Mouse (Mus musculus): ENCODE results near the gene Ms4a4c. TPM values are rescaled to one million over a fixed set of nuclear protein-coding genes. Genes with fewer than 3 reads are reported as not detected.

Ms4a4c gene
- polyA plus RNA-seq, 1 experiment: not detected

DNA sequence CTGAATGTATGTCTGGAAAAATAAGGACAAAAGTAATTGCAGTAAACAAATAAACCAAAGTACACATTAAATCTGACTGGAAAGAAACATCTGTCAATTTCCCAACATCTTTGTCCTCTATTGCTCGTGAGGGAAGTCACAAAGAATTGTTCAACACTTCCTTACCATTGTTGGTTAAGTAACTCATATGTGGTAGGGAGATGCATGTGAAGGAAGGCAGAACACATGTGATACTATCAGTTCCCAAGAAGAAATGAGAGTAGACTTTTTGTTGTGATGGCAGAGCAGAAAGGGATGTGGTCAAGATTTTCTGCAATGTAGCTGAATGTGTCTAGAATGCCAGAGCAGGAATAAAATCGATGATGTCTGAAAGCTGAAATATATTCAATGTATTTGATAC lies 28.2 kb upstream of the Ms4a4c start:
- H3K36me3 ChIP-seq (ENCODE audit: control insufficient read depth, insufficient read depth): no peaks in the 10 kb centered on the region
- no peaks in the 10 kb centered on the region for H3K79me2 ChIP-seq (ENCODE audit: control insufficient read depth, insufficient read depth)
- H3K79me3 ChIP-seq (ENCODE audit: low read depth): no peaks in the 10 kb centered on the region
- H3K27me3 ChIP-seq (ENCODE audit: control insufficient read depth, insufficient read depth, insufficient read length): no peaks in the 10 kb centered on the region
- H3ac ChIP-seq (ENCODE audit: control insufficient read depth, insufficient read length, low read depth): no peak overlapping the region
- H3K4me3 ChIP-seq (ENCODE audit: insufficient read depth, poor library complexity, severe bottlenecking): no peak overlapping the region
- no peak for TF ChIP-seq FOSL1 (IDR thresholded peaks at IDR 0.05; ENCODE audit: insufficient read depth, low read length, poor library complexity, severe bottlenecking)
- no peak for TF ChIP-seq CEBPB (IDR thresholded peaks at IDR 0.05; ENCODE audit: low read depth)
- no peak for TF ChIP-seq MAX (IDR thresholded peaks at IDR 0.05)
- no peak for TF ChIP-seq USF1 (IDR thresholded peaks at IDR 0.05; ENCODE audit: low read depth)

DNA sequence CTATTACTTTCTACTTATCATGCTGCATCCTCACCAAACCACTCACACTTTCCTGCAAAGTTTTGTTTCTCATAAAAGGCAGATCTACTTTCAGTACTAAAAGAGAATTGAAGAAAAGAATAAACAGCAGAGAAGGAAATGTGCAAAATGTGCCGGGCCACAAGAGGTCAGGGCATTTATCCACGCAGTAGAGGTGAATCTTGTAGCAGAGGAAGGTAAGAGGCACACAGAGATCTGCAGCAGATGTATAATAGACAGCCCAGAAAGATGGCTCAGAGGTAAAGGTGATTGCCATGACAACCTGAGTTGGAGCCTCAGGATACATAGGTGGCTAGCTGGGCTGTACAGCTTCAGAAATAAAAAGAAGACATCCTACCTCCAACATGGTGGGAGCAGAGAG lies 17.5 kb upstream of the Ms4a4c start:
- no peak overlapping the region for H3K4me3 ChIP-seq (ENCODE audit: insufficient read depth, poor library complexity, severe bottlenecking)
- no peak for TF ChIP-seq CEBPB (IDR thresholded peaks at IDR 0.05; ENCODE audit: low read depth)
- TF ChIP-seq CTCF (IDR thresholded peaks at IDR 0.05; ENCODE audit: control insufficient read depth, insufficient read depth, insufficient read length): no peak
- no peak for TF ChIP-seq MAX (IDR thresholded peaks at IDR 0.05)
- no peak for TF ChIP-seq MYOD1 (IDR thresholded peaks at IDR 0.05; ENCODE audit: control insufficient read depth, insufficient read length, low read depth)
- TF ChIP-seq USF1 (IDR thresholded peaks at IDR 0.05; ENCODE audit: low read depth): no peak
- no peak for TF ChIP-seq MYOG (IDR thresholded peaks at IDR 0.05; ENCODE audit: control insufficient read depth, extremely low read depth, insufficient read length)
- TF ChIP-seq FOSL1 (IDR thresholded peaks at IDR 0.05; ENCODE audit: insufficient read depth, low read length, poor library complexity, severe bottlenecking): no peak

DNA sequence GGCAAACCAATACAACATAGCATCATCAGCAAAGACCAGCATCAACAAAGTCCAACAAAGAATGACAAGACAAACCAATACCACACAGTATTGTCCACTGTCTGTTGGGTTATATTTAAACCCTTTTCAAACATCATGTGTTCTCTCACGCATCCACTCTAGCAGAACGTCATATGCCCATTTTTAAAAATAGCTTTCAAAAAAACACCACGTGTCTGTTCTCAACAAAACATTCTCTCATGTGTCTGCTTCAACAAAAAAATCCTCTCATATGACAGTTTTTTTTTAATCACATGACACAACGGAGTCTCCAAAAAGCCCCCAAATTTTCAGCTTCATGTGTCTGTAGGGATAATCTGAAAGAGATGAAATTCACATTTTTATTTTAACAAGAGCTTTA lies 16.9 kb upstream of the Ms4a4c start:
- TF ChIP-seq MYOG (IDR thresholded peaks at IDR 0.05; ENCODE audit: control insufficient read depth, extremely low read depth, insufficient read length) (no peak), FOSL1 (IDR thresholded peaks at IDR 0.05; ENCODE audit: insufficient read depth, low read length, poor library complexity, severe bottlenecking) (no peak), CEBPB (IDR thresholded peaks at IDR 0.05; ENCODE audit: low read depth) (no peak), CTCF (IDR thresholded peaks at IDR 0.05; ENCODE audit: control insufficient read depth, insufficient read depth, insufficient read length) (no peak), USF1 (IDR thresholded peaks at IDR 0.05; ENCODE audit: low read depth) (no peak), MYOD1 (IDR thresholded peaks at IDR 0.05; ENCODE audit: control insufficient read depth, insufficient read length, low read depth) (no peak), MAX (IDR thresholded peaks at IDR 0.05) (no peak)
- no peaks in the 10 kb centered on the region for H3K79me2 ChIP-seq (ENCODE audit: control insufficient read depth, insufficient read depth)
- no peak overlapping the region for H3ac ChIP-seq (ENCODE audit: control insufficient read depth, insufficient read length, low read depth)
- no peaks in the 10 kb centered on the region for H3K36me3 ChIP-seq (ENCODE audit: control insufficient read depth, insufficient read depth)
- no peaks in the 10 kb centered on the region for H3K27me3 ChIP-seq (ENCODE audit: control insufficient read depth, insufficient read depth, insufficient read length)
- H3K4me3 ChIP-seq (ENCODE audit: insufficient read depth, poor library complexity, severe bottlenecking): no peak overlapping the region
- H3K79me3 ChIP-seq (ENCODE audit: low read depth): no peaks in the 10 kb centered on the region

More for the DNA sequence above, 17.5 kb upstream of the Ms4a4c start:
- H3ac ChIP-seq (ENCODE audit: control insufficient read depth, insufficient read length, low read depth): no peak overlapping the region
- H3K27me3 ChIP-seq (ENCODE audit: control insufficient read depth, insufficient read depth, insufficient read length): no peaks in the 10 kb centered on the region
- no peaks in the 10 kb centered on the region for H3K79me2 ChIP-seq (ENCODE audit: control insufficient read depth, insufficient read depth)
- no peaks in the 10 kb centered on the region for H3K79me3 ChIP-seq (ENCODE audit: low read depth)
- H3K36me3 ChIP-seq (ENCODE audit: control insufficient read depth, insufficient read depth): no peaks in the 10 kb centered on the region

DNA sequence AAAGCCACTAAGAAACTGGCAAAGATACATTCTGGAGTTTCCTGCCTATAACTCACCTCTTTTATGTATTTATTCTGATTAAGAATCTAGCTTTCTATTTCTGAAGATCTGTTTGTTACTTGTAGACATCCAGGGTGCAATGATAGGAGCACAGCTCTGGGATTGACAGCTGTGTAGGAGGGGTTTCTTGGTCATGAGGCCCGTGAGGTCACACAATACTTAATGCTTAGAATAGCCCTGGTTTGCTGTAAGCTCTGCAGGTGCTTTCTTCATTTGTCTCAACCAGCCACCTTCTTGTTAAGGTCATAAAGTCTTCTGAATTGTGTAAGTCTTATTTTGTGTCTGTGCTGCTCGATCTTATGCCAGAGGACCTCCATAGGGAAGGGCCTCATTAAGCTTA lies 15.6 kb upstream of the Ms4a4c start:
- TF ChIP-seq CTCF (IDR thresholded peaks at IDR 0.05; ENCODE audit: control insufficient read depth, insufficient read depth, insufficient read length) (no peak), USF1 (IDR thresholded peaks at IDR 0.05; ENCODE audit: low read depth) (no peak), FOSL1 (IDR thresholded peaks at IDR 0.05; ENCODE audit: insufficient read depth, low read length, poor library complexity, severe bottlenecking) (no peak), MYOD1 (IDR thresholded peaks at IDR 0.05; ENCODE audit: control insufficient read depth, insufficient read length, low read depth) (no peak), MAX (IDR thresholded peaks at IDR 0.05) (no peak), MYOG (IDR thresholded peaks at IDR 0.05; ENCODE audit: control insufficient read depth, extremely low read depth, insufficient read length) (no peak), CEBPB (IDR thresholded peaks at IDR 0.05; ENCODE audit: low read depth) (no peak)
- H3K27me3 ChIP-seq (ENCODE audit: control insufficient read depth, insufficient read depth, insufficient read length): no peaks in the 10 kb centered on the region

DNA sequence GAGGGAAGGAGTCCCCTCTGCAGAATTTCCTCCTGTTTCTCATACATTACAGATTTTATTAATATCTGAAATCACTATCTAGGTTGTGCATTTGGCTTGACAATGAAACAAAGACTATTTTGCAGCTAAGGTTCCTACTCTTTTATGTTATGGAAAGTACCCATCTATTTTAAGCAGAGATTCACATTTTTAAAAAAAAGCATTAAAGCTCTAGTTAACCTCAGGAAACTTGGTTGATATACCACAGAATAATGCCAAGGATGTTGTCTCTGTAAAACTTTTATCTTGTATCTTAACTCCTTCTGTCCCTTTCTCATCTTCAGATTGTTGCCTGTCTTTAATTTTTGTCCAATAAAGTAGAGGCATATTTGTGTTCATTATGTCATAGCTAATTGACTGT lies 8.8 kb upstream of the Ms4a4c start:
- no peak for TF ChIP-seq MYOG (IDR thresholded peaks at IDR 0.05; ENCODE audit: control insufficient read depth, extremely low read depth, insufficient read length)
- TF ChIP-seq USF1 (IDR thresholded peaks at IDR 0.05; ENCODE audit: low read depth): no peak
- TF ChIP-seq CEBPB (IDR thresholded peaks at IDR 0.05; ENCODE audit: low read depth): no peak
- TF ChIP-seq CTCF (IDR thresholded peaks at IDR 0.05; ENCODE audit: control insufficient read depth, insufficient read depth, insufficient read length): no peak
- TF ChIP-seq FOSL1 (IDR thresholded peaks at IDR 0.05; ENCODE audit: insufficient read depth, low read length, poor library complexity, severe bottlenecking): no peak
- no peak for TF ChIP-seq MAX (IDR thresholded peaks at IDR 0.05)
- no peak for TF ChIP-seq MYOD1 (IDR thresholded peaks at IDR 0.05; ENCODE audit: control insufficient read depth, insufficient read length, low read depth)
- Histone ChIP-seq H3K79me2 (ENCODE audit: control insufficient read depth, insufficient read depth) (no peaks in the 10 kb centered on the region), H3K4me3 (ENCODE audit: insufficient read depth, poor library complexity, severe bottlenecking) (no peak overlapping the region), H3K27me3 (ENCODE audit: control insufficient read depth, insufficient read depth, insufficient read length) (no peaks in the 10 kb centered on the region), H3K36me3 (ENCODE audit: control insufficient read depth, insufficient read depth) (no peaks in the 10 kb centered on the region), H3K79me3 (ENCODE audit: low read depth) (no peaks in the 10 kb centered on the region), H3ac (ENCODE audit: control insufficient read depth, insufficient read length, low read depth) (no peak overlapping the region)

More for the DNA sequence above, 15.6 kb upstream of the Ms4a4c start:
- Histone ChIP-seq H3K79me3 (ENCODE audit: low read depth) (no peaks in the 10 kb centered on the region), H3K36me3 (ENCODE audit: control insufficient read depth, insufficient read depth) (no peaks in the 10 kb centered on the region), H3ac (ENCODE audit: control insufficient read depth, insufficient read length, low read depth) (no peak overlapping the region), H3K79me2 (ENCODE audit: control insufficient read depth, insufficient read depth) (no peaks in the 10 kb centered on the region), H3K4me3 (ENCODE audit: insufficient read depth, poor library complexity, severe bottlenecking) (no peak overlapping the region)

DNA sequence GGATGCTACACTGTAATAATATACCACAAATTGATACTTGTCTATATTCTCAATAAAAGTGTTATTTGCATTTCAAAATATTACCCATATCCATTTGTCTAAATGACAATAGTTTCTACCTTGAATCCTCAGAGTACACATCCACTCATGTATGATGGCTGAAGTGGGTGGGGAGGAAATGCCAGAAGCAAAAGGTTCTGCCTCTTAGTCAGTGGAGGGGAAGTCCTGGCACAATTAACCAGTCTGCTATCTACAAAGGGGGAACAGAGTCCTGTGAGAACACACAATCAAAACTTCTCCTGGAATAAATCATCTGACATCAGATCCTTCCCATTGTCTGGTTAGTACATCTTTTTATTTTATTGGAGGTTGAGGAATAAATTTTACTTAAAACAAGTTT lies 2.9 kb downstream of the Ms4a4c start:
- H3K79me3 ChIP-seq (ENCODE audit: low read depth): no peaks in the 10 kb centered on the region

More for the DNA sequence above, 2.9 kb downstream of the Ms4a4c start:
- H3ac ChIP-seq (ENCODE audit: control insufficient read depth, insufficient read length, low read depth): no peak overlapping the region
- H3K27me3 ChIP-seq (ENCODE audit: control insufficient read depth, insufficient read depth, insufficient read length): no peaks in the 10 kb centered on the region
- H3K36me3 ChIP-seq (ENCODE audit: control insufficient read depth, insufficient read depth): no peaks in the 10 kb centered on the region
- no peak overlapping the region for H3K4me3 ChIP-seq (ENCODE audit: insufficient read depth, poor library complexity, severe bottlenecking)
- TF ChIP-seq CEBPB (IDR thresholded peaks at IDR 0.05; ENCODE audit: low read depth) (no peak), MYOD1 (IDR thresholded peaks at IDR 0.05; ENCODE audit: control insufficient read depth, insufficient read length, low read depth) (no peak), USF1 (IDR thresholded peaks at IDR 0.05; ENCODE audit: low read depth) (no peak), FOSL1 (IDR thresholded peaks at IDR 0.05; ENCODE audit: insufficient read depth, low read length, poor library complexity, severe bottlenecking) (no peak), MAX (IDR thresholded peaks at IDR 0.05) (no peak), MYOG (IDR thresholded peaks at IDR 0.05; ENCODE audit: control insufficient read depth, extremely low read depth, insufficient read length) (no peak), CTCF (IDR thresholded peaks at IDR 0.05; ENCODE audit: control insufficient read depth, insufficient read depth, insufficient read length) (no peak)
- no peaks in the 10 kb centered on the region for H3K79me2 ChIP-seq (ENCODE audit: control insufficient read depth, insufficient read depth)

Measured in C2C12 (cell line).